Mouse (Mus musculus) G1E (cell line): ENCODE measurements around the gene Exoc8. TPM values are rescaled to one million over a fixed set of nuclear protein-coding genes. Genes with fewer than 3 reads are reported as not detected.
A peak's percentile ranks its signal among the peaks of the same experiment; 100 is the strongest.

Experiments used
- ATAC-seq: 2 replicates; pipeline ENCODE4 v1.8.0; 2016; ENCODE audit warnings: mild to moderate bottlenecking; ENCODE audit not compliant: insufficient number of reproducible peaks, poor library complexity, low FRiP score, severe bottlenecking; ENCODE audit errors: extremely low read depth
- DNase-seq: peaks from one replicate; pipeline ENCODE4 v3.0.0; 2012; ENCODE audit warnings: low spot score
- H3K27me3 ChIP-seq: 2 replicates; pipeline ENCODE4 v1.6.1; 2012; ENCODE audit warnings: mild to moderate bottlenecking, low read length, inconsistent platforms; ENCODE audit not compliant: insufficient read depth
- H3K36me3 ChIP-seq: replicated peaks from 2 replicates; pipeline ENCODE3; 2012; ENCODE audit warnings: mild to moderate bottlenecking, inconsistent platforms
- H3K4me1 ChIP-seq: 2 replicates; pipeline ENCODE4 v1.6.1; 2012; ENCODE audit warnings: low read depth, low read length, inconsistent platforms, mixed read lengths; ENCODE audit not compliant: insufficient read depth
- H3K4me3 ChIP-seq: 2 replicates; pipeline ENCODE4 v1.5.1; 2012; ENCODE audit warnings: low read depth, mild to moderate bottlenecking, inconsistent platforms, low read length, moderate library complexity, mixed read lengths
- H3K9me3 ChIP-seq: replicated peaks from 2 replicates; pipeline ENCODE4 v1.6.1; 2012; ENCODE audit warnings: inconsistent platforms
- CTCF ChIP-seq: IDR thresholded peaks from 2 replicates; pipeline ENCODE4 v1.5.1; 2012; ENCODE audit warnings: low read depth, low read length, inconsistent platforms, mixed read lengths
- GATA1 ChIP-seq: IDR thresholded peaks from 2 replicates; pipeline ENCODE4 v1.6.1; 2012; ENCODE audit warnings: borderline replicate concordance, low read length, inconsistent platforms, mixed read lengths
- GATA2 ChIP-seq: IDR thresholded peaks from 2 replicates; pipeline ENCODE4 v1.6.1; 2012; ENCODE audit warnings: low read depth, low read length, inconsistent platforms, borderline replicate concordance
- POLR2AphosphoS5 ChIP-seq: IDR thresholded peaks from 2 replicates; pipeline ENCODE4 v1.6.1; 2012; ENCODE audit warnings: low read depth, low read length, inconsistent platforms; ENCODE audit not compliant: insufficient replicate concordance
- TAL1 ChIP-seq: conservative IDR thresholded peaks from 2 replicates; pipeline ENCODE4 v1.6.1; 2012; ENCODE audit warnings: low read depth, low read length, inconsistent platforms, mixed read lengths
- polyA plus RNA-seq: library from polyadenylated mRNA; stranded (reverse); fragments of >175 nt; gene quantifications from 2 replicates; pipeline ENCODE4 v1.2.3, GENCODE M21; 2012
- total RNA-seq, 2 experiments: library from RNA; stranded (forward) in 1 of 2; stranded (reverse) in 1 of 2; fragments of 200-1000 nt in 1 of 2; fragments of >200 nt in 1 of 2; fragmentation: Nextera tagmentation in 1 of 2; gene quantifications; 2 replicates each; pipeline ENCODE4 v1.2.3; 2014 to 2017

Gene Exoc8
- total and polyA plus RNA-seq, 3 experiments = 10.4 to 24.8 (median 14.4) TPM

GRCm38 (mm10) chr8:124911938-124912872 is 14.7 kb upstream of the Exoc8 start:
- peaks cover 97% of the 10 kb centered on the region for H3K36me3 ChIP-seq
- TF ChIP-seq GATA2 (no peak), CTCF (no peak), TAL1 (no peak), GATA1 (no peak), POLR2AphosphoS5 (no peak)
- H3K4me1 ChIP-seq = peaks cover 14% of the 10 kb centered on the region; the same call in 1 of the 2 replicates
- H3K4me3 ChIP-seq = no peak overlapping the region
- no peak for ATAC-seq
- H3K27me3 ChIP-seq = no peaks in the 10 kb centered on the region
- H3K9me3 ChIP-seq = 0 out of 2 replicates have a peak, but pooled peaks cover 5% of the 10 kb centered on the region
- no peak for DNase-seq

GRCm38 (mm10) chr8:124910349-124910748 is 12.8 kb upstream of the Exoc8 start:
- Histone ChIP-seq H3K9me3 (0 out of 2 replicates have a peak, but pooled peaks cover 5% of the 10 kb centered on the region), H3K27me3 (no peaks in the 10 kb centered on the region), H3K36me3 (peaks cover 97% of the 10 kb centered on the region), H3K4me3 (no peak overlapping the region), H3K4me1 (peaks cover 19% of the 10 kb centered on the region)
- DNase-seq = no peak
- TF ChIP-seq TAL1 (no peak), GATA2 (no peak), CTCF (no peak), POLR2AphosphoS5 (no peak), GATA1 (no peak)
- no peak for ATAC-seq

GRCm38 (mm10) chr8:124909936-124910335 is 12.4 kb upstream of the Exoc8 start:
- DNase-seq (no peak), ATAC-seq (no peak)
- Histone ChIP-seq H3K36me3 (peaks cover 97% of the 10 kb centered on the region), H3K9me3 (0 out of 2 replicates have a peak, but pooled peaks cover 5% of the 10 kb centered on the region), H3K4me1 (peaks cover 23% of the 10 kb centered on the region), H3K4me3 (no peak overlapping the region), H3K27me3 (no peaks in the 10 kb centered on the region)
- TF ChIP-seq GATA2 = no peak
- TF ChIP-seq CTCF = no peak
- TF ChIP-seq GATA1 = no peak
- TF ChIP-seq TAL1 = no peak
- TF ChIP-seq POLR2AphosphoS5 = no peak

GRCm38 (mm10) chr8:124905482-124905881 is 8.0 kb upstream of the Exoc8 start:
- DNase-seq (no peak), ATAC-seq (no peak)
- Histone ChIP-seq H3K36me3 (peaks cover 95% of the 10 kb centered on the region), H3K4me1 (peaks cover 56% of the 10 kb centered on the region), H3K9me3 (0 out of 2 replicates have a peak, but pooled peaks cover 3% of the 10 kb centered on the region), H3K4me3 (no peak overlapping the region), H3K27me3 (no peaks in the 10 kb centered on the region)
- TF ChIP-seq GATA2 (no peak), GATA1 (no peak), CTCF (no peak), POLR2AphosphoS5 (no peak), TAL1 (no peak)

- DNase-seq = no peak
- no peak for ATAC-seq
- Histone ChIP-seq H3K4me1 (peaks cover 73% of the 10 kb centered on the region), H3K36me3 (peaks cover 96% of the 10 kb centered on the region), H3K27me3 (no peaks in the 10 kb centered on the region), H3K4me3 (peak overlapping the region; percentile 63), H3K9me3 (no peaks in the 10 kb centered on the region)
- TF ChIP-seq GATA2 = no peak
- TF ChIP-seq POLR2AphosphoS5 = 0 out of 2 replicates have a peak, but pooled peaks have one; percentile 7
- TF ChIP-seq GATA1 = no peak
Measured at GRCm38 (mm10) chr8:124903198-124903597, 5.7 kb upstream of the Exoc8 start.

- Histone ChIP-seq H3K27me3 (no peaks in the 10 kb centered on the region), H3K36me3 (peaks cover 84% of the 10 kb centered on the region), H3K4me3 (peak overlapping the region; percentile 96), H3K4me1 (peaks cover 79% of the 10 kb centered on the region), H3K9me3 (no peaks in the 10 kb centered on the region)
- TF ChIP-seq TAL1 (no peak), GATA2 (no peak), GATA1 (no peak), POLR2AphosphoS5 (no peak), CTCF (no peak)
- no peak for DNase-seq
- no peak for ATAC-seq
Measured at GRCm38 (mm10) chr8:124898251-124898905, 873 bp upstream of the Exoc8 start.
